Mouse (Mus musculus): ENCODE results near the gene Gm11639.

- TF ChIP-seq CTCF (conservative IDR thresholded peaks at IDR 0.05; ENCODE audit: low read length) (no peak), POU5F1 (IDR thresholded peaks at IDR 0.05; ENCODE audit: borderline replicate concordance, low read length) (no peak)
Observed at GRCm38 (mm10) chr11:104638006-104638405, 47.5 kb upstream of the Gm11639 start.
